Mouse (Mus musculus) Muller cell, postnatal 12 days (primary cell): Measurements from ENCODE around the gene Dst.

Experiments used
- DNase-seq: peaks from one replicate; pipeline ENCODE4 v3.0.0-alpha.2; 2015; ENCODE audit errors: inconsistent ontology term

Gene Dst

DNA sequence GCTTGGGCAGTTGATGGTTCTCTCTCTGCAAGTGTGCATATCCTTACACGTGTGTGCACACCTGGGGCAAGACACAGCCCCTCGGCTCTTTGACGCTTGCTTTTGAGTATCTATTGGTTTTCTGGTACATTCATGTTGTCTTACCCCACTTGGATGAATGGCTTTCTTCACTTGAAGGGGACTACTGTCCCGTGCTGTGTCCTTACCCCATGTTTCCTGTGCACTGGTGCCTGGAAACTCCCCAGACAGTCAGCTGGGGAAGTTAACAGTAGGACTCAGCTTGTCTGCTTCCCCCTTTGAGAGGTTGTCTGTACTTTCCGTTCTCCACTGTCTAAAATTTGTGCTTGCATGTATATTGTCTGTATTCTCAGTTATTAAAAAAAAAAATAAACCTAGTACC is 120.7 kb downstream of the Dst start:
- no peak for DNase-seq

DNA sequence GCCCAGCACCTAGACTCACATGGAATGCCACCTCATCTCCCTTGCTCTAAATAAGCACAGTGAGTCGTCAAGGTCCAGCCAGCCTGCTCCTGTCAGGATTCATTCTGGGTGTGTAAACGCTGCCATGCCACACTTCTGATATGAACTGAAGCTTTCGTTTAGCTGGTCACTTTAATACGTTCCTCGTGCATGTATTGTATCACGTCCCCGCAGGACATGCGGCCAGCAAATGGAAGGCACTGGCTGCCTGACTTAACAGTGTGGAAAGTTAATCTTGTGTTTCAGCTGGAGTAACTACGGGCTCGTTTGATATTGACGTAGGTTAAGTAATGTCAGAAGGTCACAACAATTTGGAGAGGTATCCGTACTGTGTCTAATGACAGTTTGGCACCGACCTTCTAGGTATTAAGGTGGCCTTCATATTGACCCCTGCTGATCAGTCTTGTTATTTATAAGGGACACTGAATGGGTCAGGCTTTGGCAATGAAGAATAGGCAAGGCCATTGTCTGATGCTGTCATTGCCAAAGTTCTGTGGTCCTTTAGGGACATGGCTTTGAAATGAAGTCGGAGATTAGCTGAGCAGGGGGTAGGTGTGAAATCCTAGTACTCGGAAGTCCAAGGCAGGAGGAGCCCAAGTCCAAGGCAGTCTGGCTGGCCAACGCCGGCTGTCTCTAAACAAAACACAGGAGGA is 122.5 kb downstream of the Dst start:
- DNase-seq, result no peak

DNA sequence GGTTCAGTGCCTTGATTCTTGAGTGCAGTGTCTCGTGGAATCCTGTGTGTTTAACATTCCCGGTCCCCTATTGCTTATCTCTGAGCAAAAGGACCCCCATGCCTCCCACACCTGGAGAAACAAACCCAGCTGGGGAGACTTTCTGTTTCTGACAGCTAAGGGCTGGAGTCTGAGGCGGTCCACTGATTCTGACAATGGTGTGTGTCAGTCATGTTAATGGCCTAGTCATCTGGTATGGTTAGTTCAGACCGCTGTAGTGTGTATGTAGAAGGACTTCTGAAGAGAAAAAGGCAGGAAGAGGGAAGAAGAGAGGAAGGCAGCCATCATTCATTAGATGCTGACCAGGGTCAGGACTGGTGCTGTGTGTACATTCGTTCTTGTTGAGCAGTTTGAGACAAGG is 125.0 kb downstream of the Dst start:
- no peak for DNase-seq

DNA sequence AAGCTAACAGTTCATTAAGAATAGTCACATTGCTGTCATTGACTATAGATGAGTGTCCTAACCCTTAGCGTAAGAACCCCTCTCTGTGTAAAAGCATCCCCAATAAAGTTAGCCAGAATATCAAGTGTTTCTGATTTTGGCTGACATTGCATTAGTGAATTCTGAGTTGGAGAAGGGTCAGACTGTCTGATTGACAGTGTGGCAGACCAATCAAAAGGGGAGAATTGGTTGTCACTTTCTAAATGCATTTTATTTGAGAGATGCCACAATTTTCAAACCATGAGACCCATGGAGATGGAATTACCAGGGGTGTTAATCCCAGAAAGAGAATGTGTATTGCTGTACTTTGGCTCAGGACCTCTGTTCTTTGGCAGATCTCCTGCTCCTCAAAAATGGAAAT is 125.5 kb downstream of the Dst start:
- no peak for DNase-seq

DNA sequence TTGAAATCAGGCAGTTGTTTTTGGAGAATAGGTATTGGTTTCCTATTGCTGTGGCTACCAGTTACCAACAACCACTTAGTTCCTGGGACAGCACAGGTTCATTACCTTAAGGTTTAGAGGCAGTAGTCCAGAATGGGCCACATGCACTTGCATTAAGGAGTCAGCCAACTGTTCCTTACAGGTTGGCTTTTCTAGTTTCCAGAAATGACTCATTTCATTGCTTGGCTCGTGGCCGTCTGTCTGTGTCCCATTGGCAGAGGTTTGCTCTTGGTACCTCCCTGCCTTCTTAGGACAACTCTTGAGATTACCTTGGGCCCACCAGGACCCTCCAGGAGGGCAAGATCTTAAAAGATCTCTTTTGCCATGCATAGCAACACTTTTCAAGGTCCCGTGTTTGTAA is 125.9 kb downstream of the Dst start:
- no peak for DNase-seq

DNA sequence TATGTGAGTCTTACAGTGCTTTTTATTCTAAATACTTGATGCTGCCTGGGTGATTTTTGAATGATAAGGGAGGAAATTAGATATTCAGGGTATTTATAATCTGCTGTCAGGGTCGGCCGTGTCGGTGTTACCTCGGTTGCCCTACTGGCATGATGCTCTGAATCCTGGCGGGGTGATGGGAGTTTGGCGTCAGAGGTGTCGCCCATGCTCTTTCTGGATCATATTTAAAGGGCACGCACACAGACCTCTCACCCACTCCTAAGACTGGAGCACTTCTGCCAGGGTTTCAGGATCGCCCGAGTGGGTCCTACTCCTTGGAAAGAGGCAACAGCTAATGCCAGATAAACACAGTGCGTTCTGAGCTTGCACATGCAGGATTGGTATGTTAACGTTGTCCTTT is 128.1 kb downstream of the Dst start:
- no peak for DNase-seq

DNA sequence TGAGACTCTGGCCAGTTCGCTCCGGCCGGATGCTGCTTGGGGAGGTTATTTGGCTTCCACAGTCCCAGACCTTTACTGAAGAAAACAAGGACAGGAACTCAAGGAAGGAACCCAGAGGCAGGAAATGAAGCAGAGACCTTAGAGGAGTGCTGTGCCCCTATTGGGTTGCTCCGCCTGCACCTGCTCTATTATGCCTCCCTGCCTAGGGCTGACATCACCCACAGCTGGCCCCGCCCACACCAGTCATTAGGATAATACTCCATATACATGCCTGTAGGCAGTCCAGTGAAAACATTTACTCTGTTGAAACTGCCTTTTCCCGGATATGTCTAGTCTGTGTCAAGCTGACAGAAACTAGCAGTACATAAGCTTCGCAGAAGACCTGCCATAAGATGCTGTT is 130.5 kb downstream of the Dst start:
- no peak for DNase-seq

DNA sequence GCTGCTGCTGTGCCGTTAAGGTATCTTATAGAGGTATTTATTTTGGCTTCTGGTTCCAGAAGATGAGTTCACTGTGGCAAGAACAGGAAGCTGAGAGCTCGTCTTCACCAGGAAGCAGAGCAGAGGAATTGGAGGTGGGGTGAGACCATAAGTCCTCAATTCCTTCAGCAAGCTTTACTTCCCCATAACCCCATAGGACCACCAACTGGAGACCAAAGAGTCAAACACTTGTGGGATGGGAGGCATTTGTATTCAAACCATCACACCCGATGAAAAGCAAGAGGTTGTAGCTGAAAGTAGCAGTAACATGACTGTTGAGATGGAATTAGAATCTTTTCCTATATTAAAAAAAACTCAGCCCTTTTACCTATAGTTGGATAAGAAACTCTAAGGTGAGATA is 132.0 kb downstream of the Dst start:
- DNase-seq, result no peak

DNA sequence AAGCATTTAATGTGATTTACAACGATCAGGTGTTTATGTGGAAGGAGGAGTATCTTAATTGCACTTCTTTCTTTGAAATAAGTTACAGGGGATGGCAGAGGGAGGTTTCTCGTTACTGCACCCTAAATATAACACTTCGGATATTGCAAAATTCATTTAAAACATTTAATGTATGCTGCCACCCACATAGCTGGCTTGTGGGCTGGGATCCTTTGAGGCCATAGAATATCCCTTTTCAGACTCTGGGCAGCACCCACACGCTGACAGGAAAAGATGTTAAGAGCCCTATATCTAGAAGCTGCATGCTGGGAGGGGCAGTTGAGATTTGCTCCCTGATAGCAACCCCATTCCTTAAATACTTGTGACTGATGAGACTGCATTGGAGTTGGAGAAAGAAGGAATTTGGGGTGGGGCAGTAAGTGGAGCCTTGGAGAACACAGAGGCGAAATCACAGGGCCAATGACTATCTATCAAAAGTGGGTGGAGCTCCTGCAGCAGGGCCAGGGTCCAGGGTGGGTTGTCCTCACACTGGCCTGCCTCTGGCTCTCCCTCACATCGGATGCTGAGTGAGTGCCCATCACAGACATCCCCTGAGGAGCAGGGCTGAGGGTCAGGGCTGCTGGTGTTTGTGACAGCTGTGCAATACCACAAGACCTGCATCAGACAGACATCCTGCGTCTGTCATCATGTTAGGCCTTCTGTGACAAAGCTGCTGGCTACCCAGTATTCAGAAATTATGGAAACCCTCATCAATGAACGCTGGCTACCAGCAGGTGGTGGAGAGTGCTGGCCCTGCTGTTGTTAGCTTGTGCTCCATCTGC is 133.1 kb downstream of the Dst start:
- DNase-seq, result peak; percentile 63

DNA sequence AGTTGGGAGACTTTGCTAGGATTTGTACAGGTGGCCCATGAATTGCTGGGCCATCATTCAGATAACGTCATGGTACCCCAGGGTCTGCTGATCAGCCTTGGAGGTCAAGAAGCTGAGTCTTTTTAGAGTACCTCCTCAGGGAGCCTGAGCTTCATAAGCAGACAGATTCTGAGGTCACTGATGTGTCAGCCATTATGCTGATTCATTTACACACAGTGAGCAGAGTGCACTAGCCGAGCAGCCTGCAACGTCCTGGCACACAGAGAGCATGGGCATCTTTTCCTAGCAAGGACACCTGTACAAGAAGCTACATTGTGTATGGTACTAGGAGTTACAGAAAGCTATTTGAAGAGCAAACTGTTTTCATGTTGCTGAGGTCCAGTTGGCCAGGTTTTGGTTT is 134.3 kb downstream of the Dst start:
- peak; percentile 26 for DNase-seq

DNA sequence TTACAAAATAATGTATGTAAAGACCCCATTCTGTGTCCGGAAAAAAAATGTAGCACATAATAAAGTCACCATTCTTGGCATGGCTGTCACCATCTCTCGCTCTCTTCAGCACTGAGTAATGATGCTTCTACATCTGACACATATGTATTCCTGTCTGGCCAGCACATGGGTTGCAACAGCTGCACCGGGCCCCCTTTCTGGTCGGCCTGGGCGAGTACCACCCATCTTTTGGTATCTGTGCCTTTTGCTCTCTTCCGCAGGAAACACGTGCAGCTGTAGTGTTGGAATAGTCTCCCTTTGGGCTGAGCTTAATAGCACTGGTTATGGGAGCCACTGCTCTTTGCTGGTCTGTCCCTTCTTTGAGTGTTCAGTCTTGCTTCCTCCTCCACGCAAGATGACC is 135.3 kb downstream of the Dst start:
- no peak for DNase-seq

DNA sequence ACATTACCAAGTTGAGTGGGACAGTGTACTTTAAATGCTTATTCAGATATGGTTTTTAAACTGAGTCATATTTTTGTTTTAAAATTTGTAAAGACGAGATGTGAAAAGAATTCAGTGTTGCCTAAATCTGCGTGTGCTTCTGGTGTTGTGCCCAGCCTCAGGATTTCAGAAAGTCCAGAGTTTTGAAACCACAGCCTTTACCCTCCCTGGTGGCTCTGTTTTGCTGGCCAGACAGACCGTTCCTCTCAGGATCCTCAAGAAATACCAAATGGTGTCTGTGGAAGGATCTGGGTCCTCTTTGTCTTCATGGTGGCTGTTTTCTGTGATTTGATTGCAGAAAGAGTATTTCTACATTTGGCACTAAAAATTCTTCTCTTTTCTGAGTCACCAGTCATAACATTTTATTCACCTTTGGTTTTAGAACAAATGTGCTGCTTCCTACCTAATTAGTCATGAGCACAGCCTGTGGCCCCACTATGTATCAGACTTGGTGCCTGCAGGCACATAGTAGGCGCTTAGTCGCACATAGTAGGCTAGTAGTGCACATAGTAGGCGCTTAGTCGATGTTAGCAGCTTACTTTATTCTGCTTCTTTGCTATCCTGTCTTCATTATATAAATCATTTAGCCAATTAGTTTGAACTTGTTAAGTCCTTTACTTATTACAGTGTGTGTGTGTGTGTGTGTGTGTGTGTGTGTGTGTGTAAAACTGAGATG is 136.0 kb downstream of the Dst start:
- DNase-seq, result peak; percentile 22

DNA sequence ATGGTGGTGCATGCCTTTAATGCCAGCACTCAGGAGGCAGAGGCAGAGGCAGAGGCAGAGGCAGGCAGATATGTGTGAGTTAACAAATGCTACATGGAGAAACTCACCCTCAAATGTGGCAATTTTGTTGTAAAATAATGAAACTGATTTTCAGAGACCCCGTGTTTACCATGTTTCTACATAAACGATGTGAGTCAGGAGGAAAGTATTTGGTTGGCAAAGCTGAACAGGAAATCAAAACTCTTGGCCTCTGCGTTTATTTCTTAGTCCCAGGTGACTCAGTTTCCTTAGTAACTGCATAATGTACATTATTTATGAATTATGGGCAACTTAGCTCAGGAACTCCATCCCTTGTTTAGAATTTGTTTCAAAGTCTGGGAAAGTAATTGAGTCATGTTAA is 136.7 kb downstream of the Dst start:
- DNase-seq, result peak; percentile 66

DNA sequence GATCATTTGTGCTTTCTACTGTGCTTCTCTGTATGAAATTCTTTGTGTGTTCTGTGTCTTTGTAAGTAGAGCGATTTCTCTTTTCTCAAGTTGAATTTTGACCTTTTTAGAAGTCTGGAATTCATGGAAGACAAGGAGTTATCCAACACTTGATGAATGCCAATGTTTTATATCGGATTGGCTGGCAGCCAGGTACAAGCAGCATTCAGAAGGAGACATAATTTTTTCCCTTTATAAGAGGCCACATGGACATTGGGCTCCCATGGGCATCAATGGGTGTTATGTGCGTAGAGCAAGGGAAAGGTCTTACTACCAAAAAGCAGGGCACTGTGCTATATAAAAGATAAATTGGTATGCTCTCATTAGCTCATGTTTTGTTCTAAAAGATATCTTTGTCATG is 139.3 kb downstream of the Dst start:
- DNase-seq, result no peak

DNA sequence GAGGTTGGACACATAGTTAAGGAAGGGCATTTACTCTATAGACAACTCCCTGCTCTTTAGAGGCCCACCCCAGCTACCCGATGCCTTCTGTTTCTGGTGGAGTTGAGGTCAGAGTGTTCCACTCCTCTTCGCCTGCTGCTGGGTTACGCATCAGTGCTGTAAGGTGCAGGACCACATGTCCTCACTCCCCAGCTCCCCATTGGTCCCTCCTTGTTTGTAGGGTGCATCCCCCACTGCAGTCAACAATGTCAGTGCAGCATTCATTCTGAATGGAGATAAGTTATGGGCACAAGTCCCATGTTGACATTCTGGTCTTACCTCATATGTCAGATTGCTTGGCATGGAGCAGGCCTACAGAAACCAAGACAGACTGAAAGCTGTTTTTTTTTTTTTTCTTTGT is 143.2 kb downstream of the Dst start:
- DNase-seq, result no peak

DNA sequence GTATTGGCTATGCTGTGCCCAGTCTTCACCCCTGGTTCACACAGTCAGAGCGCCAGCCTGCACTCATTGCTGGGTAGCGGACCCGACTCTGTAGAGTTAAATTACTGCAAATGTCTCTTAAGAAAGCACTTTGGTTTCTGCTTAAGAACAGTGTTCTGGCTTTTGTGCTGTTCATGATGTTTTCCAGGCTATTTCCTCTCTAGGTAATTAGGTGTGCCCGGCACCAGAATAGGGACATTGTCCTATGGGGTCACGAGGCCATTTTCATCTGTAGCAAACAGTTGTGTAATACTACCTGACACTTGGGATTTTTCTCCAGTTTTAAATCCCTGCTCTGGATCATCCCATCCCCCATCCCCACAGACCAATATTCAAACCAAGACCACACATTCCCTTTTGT is 144.4 kb downstream of the Dst start:
- DNase-seq, result no peak

DNA sequence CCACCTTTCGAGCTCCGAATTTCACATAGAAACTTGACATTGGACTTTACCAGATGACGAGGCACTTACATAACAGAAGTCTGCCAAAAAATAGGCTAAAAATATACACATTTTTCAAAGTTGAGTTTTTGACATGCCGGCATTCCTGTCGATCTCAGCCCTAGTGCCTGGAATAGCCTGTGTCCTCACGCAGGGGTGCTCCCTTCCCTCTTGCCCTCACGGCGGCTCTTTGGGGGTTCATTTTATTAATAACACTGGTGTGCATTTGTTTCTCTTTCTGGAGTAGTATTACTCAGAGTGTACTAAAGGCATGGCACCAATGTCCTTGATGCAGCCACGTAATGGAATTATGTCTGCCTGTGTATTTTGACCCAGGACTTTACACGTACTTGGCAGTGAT is 146.9 kb downstream of the Dst start:
- no peak for DNase-seq

DNA sequence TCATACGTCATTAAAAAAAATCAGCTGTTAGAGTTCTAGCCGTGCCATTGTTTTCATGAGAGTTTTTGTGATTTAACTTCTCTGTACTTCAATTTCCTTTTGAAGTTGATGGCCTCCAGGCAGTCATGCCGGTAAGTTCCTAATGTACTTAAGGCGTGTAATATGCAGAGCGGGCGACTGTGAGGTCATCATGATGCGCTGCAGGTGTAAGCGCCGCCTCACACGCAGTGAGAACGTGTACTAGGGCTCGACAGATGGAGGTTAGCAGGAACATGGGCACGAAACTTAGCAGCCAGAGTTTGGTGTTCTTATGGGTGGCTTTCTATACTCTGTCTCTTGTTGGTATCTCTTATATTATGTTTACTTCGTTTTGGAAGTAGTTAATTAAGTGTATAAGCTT is 148.6 kb downstream of the Dst start:
- DNase-seq, result no peak

DNA sequence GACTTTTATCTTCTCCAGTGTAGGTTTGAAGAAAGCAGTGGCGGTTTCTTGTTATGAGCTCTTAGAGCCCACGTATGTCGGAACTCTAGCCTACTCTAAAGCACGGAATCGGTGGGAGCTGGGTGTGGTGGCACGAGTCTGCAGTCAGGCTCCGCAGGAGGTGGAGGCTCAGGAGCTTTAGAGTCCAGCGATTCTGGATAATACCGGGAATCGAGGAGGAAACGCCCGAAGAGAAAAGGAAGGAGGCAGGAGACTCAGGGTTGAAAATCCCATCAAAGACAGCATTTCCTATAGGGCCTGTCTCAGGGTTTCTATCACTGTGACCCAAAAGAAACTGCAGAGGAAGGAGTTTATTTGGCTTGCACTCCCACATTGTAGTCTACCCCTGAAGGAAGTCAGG is 151.2 kb downstream of the Dst start:
- DNase-seq, result no peak

DNA sequence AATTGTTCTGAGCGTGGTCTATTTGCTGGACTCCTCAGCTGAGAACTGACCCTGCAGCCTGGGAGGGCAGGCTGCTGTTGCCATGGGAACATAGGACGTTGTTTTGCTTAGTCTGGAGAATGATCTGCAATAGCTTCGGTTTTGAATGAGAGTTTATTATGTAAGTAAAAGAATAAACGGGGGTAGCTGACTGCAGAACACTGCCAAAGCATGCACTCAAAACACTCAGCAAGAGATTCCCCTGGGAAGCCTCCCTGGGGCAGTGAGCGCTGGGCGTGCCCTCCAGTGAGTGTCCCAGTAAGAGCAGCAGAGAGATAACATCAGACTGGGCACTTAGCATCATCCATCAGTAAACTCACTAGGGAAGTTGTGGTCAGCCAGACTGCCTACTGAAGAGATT is 152.4 kb downstream of the Dst start:
- peak; percentile 70 for DNase-seq

DNA sequence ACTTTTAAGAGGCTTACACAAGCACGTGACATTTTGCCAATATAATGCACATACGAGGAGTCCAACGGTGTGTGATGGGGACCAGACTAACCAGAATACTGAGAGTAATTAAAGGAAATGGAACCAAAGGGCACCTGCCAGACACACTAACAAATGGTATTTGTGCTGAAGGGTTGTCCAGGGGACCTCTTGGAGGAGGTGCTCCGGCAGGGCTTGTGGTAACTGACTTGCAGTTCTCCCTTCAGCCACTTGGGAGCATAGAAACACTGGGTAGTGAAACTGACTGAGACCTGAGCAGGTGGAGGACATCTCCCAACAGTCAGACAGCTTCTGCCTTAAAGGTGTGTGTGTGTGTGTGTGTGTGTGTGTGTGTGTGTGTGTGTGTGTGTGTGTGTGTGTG is 153.1 kb downstream of the Dst start:
- DNase-seq, result peak; percentile 61

DNA sequence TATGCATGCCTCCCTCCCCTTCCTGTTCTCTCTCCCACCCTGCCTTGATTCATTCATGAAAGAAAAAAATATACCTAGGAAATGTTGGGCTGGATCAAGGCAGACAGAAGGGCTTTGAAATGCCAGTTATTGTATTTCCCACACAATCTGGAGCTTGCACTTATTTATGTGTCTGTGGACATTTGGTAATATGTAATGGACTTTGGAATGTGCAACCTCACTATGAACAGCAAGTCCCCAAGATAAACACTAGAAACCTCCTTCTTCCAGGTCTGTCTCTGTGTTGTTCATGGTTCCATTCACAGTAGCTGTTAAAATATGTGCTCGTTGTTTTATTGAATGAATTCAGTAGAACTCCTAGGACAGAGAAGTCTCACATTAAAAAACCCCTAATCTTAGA is 153.8 kb downstream of the Dst start:
- DNase-seq, result no peak

DNA sequence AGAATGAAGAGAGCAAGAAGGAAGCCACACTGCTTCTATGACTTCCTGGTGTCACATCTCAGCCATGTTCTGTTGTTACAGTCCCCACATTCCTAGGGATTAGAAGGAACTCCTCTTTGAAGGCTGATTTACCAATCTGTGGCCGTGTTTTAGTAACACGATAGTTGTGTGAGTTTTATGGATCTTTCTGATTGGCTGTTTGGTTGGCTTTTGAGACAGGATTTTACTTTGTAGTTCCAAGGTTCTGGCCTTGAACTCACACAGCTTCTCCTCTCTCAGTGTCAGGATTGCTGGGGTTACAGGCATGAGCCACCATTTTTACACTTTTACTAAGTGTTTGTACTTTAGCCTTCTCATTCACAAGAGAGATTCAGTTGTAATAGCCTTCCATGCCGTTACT is 155.9 kb downstream of the Dst start:
- no peak for DNase-seq
